Mouse (Mus musculus): ENCODE results near the gene Arid1b. TPM values are rescaled to one million over a fixed set of nuclear protein-coding genes. Genes with fewer than 3 reads are reported as not detected.
A peak's percentile ranks its signal among the peaks of the same experiment; 100 is the strongest.

Gene Arid1b
- polyA plus RNA-seq, 1 experiment from 2014 or later = 2.9 TPM

GRCm38 (mm10) chr17:5004706-5005105 lies 10.6 kb downstream of the Arid1b start:
- Histone ChIP-seq H3K4me2 (no peak overlapping the region), H3K4me1 (replicated peaks) (peaks cover 84% of the 10 kb centered on the region), H3K9me3 (replicated peaks) (no peaks in the 10 kb centered on the region), H3K9ac (no peak overlapping the region), H3K36me3 (replicated peaks) (0 out of 2 replicates have a peak, but pooled peaks cover 4% of the 10 kb centered on the region), H3K27ac (replicated peaks) (no peak overlapping the region), H3K27me3 (no peaks in the 10 kb centered on the region), H3K4me3 (replicated peaks) (no peak overlapping the region)
- no peak for ATAC-seq (ENCODE audit: insufficient read depth)
- WGBS (ENCODE audit: insufficient replicate concordance) = 53% methylated on average over 5 of the region's 5 CpGs

- H3K4me3 ChIP-seq (replicated peaks) = no peak overlapping the region
- H3K4me1 ChIP-seq (replicated peaks) = peaks cover 84% of the 10 kb centered on the region
- H3K9ac ChIP-seq = no peak overlapping the region
- 0 out of 2 replicates have a peak, but pooled peaks cover 4% of the 10 kb centered on the region for H3K36me3 ChIP-seq (replicated peaks)
- H3K27me3 ChIP-seq = no peaks in the 10 kb centered on the region
- 60% methylated on average over 3 of the region's 3 CpGs for WGBS (ENCODE audit: insufficient replicate concordance)
- no peak for ATAC-seq (ENCODE audit: insufficient read depth)
- no peak overlapping the region for H3K4me2 ChIP-seq
- H3K9me3 ChIP-seq (replicated peaks) = no peaks in the 10 kb centered on the region
- H3K27ac ChIP-seq (replicated peaks) = no peak overlapping the region
Observed at GRCm38 (mm10) chr17:5005285-5005684, 11.2 kb downstream of the Arid1b start.

GRCm38 (mm10) chr17:5007156-5007658 lies 13.1 kb downstream of the Arid1b start:
- ATAC-seq (ENCODE audit: insufficient read depth) = no peak
- H3K9me3 ChIP-seq (replicated peaks) = no peaks in the 10 kb centered on the region
- H3K9ac ChIP-seq = no peak overlapping the region
- H3K27ac ChIP-seq (replicated peaks) = no peak overlapping the region
- H3K4me1 ChIP-seq (replicated peaks) = peaks cover 86% of the 10 kb centered on the region
- 49% methylated on average over 15 of the region's 15 CpGs for WGBS (ENCODE audit: insufficient replicate concordance)
- H3K4me3 ChIP-seq (replicated peaks) = no peak overlapping the region
- H3K36me3 ChIP-seq (replicated peaks) = no peaks in the 10 kb centered on the region
- H3K27me3 ChIP-seq = no peaks in the 10 kb centered on the region
- H3K4me2 ChIP-seq = no peak overlapping the region

GRCm38 (mm10) chr17:5008236-5008635 lies 14.1 kb downstream of the Arid1b start:
- Histone ChIP-seq H3K27me3 (no peaks in the 10 kb centered on the region), H3K9ac (no peak overlapping the region), H3K4me2 (no peak overlapping the region), H3K4me1 (replicated peaks) (peaks cover 88% of the 10 kb centered on the region), H3K27ac (replicated peaks) (no peak overlapping the region), H3K4me3 (replicated peaks) (no peak overlapping the region), H3K9me3 (replicated peaks) (no peaks in the 10 kb centered on the region), H3K36me3 (replicated peaks) (no peaks in the 10 kb centered on the region)
- no peak for ATAC-seq (ENCODE audit: insufficient read depth)
- WGBS (ENCODE audit: insufficient replicate concordance) = 80% methylated on average over 10 of the region's 10 CpGs

- Histone ChIP-seq H3K4me1 (replicated peaks) (peaks cover 90% of the 10 kb centered on the region), H3K27me3 (no peaks in the 10 kb centered on the region), H3K4me2 (no peak overlapping the region), H3K9ac (no peak overlapping the region), H3K9me3 (replicated peaks) (no peaks in the 10 kb centered on the region), H3K27ac (replicated peaks) (no peak overlapping the region), H3K36me3 (replicated peaks) (no peaks in the 10 kb centered on the region), H3K4me3 (replicated peaks) (no peak overlapping the region)
- ATAC-seq (ENCODE audit: insufficient read depth) = no peak
- 68% methylated on average over 5 of the region's 5 CpGs for WGBS (ENCODE audit: insufficient replicate concordance)
Observed at GRCm38 (mm10) chr17:5008761-5009160, 14.6 kb downstream of the Arid1b start.

- no peaks in the 10 kb centered on the region for H3K27me3 ChIP-seq
- H3K9ac ChIP-seq = no peak overlapping the region
- H3K9me3 ChIP-seq (replicated peaks) = no peaks in the 10 kb centered on the region
- no peak overlapping the region for H3K27ac ChIP-seq (replicated peaks)
- H3K36me3 ChIP-seq (replicated peaks) = no peaks in the 10 kb centered on the region
- peaks cover 88% of the 10 kb centered on the region for H3K4me1 ChIP-seq (replicated peaks)
- ATAC-seq (ENCODE audit: insufficient read depth) = no peak
- no peak overlapping the region for H3K4me3 ChIP-seq (replicated peaks)
- WGBS (ENCODE audit: insufficient replicate concordance) = 62% methylated on average over 12 of the region's 12 CpGs
- H3K4me2 ChIP-seq = no peak overlapping the region
Observed at GRCm38 (mm10) chr17:5009526-5010260, 15.6 kb downstream of the Arid1b start.

GRCm38 (mm10) chr17:5010781-5011180 lies 16.6 kb downstream of the Arid1b start:
- H3K4me1 ChIP-seq (replicated peaks) = peaks cover 82% of the 10 kb centered on the region

GRCm38 (mm10) chr17:5012091-5012490 lies 18.0 kb downstream of the Arid1b start:
- Histone ChIP-seq H3K4me1 (replicated peaks) (peaks cover 72% of the 10 kb centered on the region), H3K27me3 (no peaks in the 10 kb centered on the region), H3K36me3 (replicated peaks) (no peaks in the 10 kb centered on the region), H3K9me3 (replicated peaks) (no peaks in the 10 kb centered on the region), H3K4me3 (replicated peaks) (no peak overlapping the region), H3K4me2 (no peak overlapping the region), H3K27ac (replicated peaks) (0 out of 2 replicates have a peak overlapping the region, but pooled peaks have one; percentile 61), H3K9ac (no peak overlapping the region)
- no peak for ATAC-seq (ENCODE audit: insufficient read depth)
- 61% methylated on average over 3 of the region's 3 CpGs for WGBS (ENCODE audit: insufficient replicate concordance)

More at GRCm38 (mm10) chr17:5010781-5011180, 16.6 kb downstream of the Arid1b start:
- no peak overlapping the region for H3K9ac ChIP-seq
- no peaks in the 10 kb centered on the region for H3K27me3 ChIP-seq
- no peaks in the 10 kb centered on the region for H3K36me3 ChIP-seq (replicated peaks)
- H3K27ac ChIP-seq (replicated peaks) = no peak overlapping the region
- no peaks in the 10 kb centered on the region for H3K9me3 ChIP-seq (replicated peaks)
- no peak overlapping the region for H3K4me2 ChIP-seq
- no peak for ATAC-seq (ENCODE audit: insufficient read depth)
- H3K4me3 ChIP-seq (replicated peaks) = no peak overlapping the region
- WGBS (ENCODE audit: insufficient replicate concordance) = 48% methylated on average over 7 of the region's 7 CpGs

- Histone ChIP-seq H3K36me3 (replicated peaks) (no peaks in the 10 kb centered on the region), H3K4me1 (replicated peaks) (peaks cover 69% of the 10 kb centered on the region), H3K27me3 (no peaks in the 10 kb centered on the region), H3K4me3 (replicated peaks) (no peak overlapping the region), H3K9ac (no peak overlapping the region), H3K9me3 (replicated peaks) (no peaks in the 10 kb centered on the region), H3K4me2 (peak overlapping the region; percentile 13; the same call in 1 of the 2 replicates), H3K27ac (replicated peaks) (peak overlapping the region; percentile 61)
- 47% methylated on average over 4 of the region's 4 CpGs for WGBS (ENCODE audit: insufficient replicate concordance)
- no peak for ATAC-seq (ENCODE audit: insufficient read depth)
Observed at GRCm38 (mm10) chr17:5012517-5012916, 18.4 kb downstream of the Arid1b start.

GRCm38 (mm10) chr17:5014327-5014957 lies 20.3 kb downstream of the Arid1b start:
- Histone ChIP-seq H3K4me3 (replicated peaks) (no peak overlapping the region), H3K4me1 (replicated peaks) (peaks cover 57% of the 10 kb centered on the region), H3K27me3 (no peaks in the 10 kb centered on the region), H3K9ac (no peak overlapping the region), H3K4me2 (peak overlapping the region; percentile 41; the same call in 1 of the 2 replicates), H3K27ac (replicated peaks) (peak overlapping the region; percentile 63), H3K36me3 (replicated peaks) (no peaks in the 10 kb centered on the region; the same call in 1 of the 2 replicates), H3K9me3 (replicated peaks) (no peaks in the 10 kb centered on the region)
- peak; percentile 51; the same call in 1 of the 2 replicates for ATAC-seq (ENCODE audit: insufficient read depth)
- 77% methylated on average over 23 of the region's 23 CpGs for WGBS (ENCODE audit: insufficient replicate concordance)

GRCm38 (mm10) chr17:5016404-5016803 lies 22.3 kb downstream of the Arid1b start:
- Histone ChIP-seq H3K27ac (replicated peaks) (no peak overlapping the region), H3K36me3 (replicated peaks) (no peaks in the 10 kb centered on the region; the same call in 1 of the 2 replicates), H3K4me1 (replicated peaks) (peaks cover 43% of the 10 kb centered on the region), H3K9me3 (replicated peaks) (no peaks in the 10 kb centered on the region), H3K27me3 (no peaks in the 10 kb centered on the region), H3K4me2 (no peak overlapping the region), H3K9ac (no peak overlapping the region), H3K4me3 (replicated peaks) (no peak overlapping the region)
- 69% methylated on average over 4 of the region's 4 CpGs for WGBS (ENCODE audit: insufficient replicate concordance)
- ATAC-seq (ENCODE audit: insufficient read depth) = no peak

All from liver, embryonic 15.5 days (tissue).